Mouse (Mus musculus): ENCODE data around the gene Fbxw21. TPM values are rescaled to one million over a fixed set of nuclear protein-coding genes. Genes with fewer than 3 reads are reported as not detected.
"Not testable (repeated sequence)": the region's sequence is repeated elsewhere in the genome, so short reads cannot be mapped to it uniquely, and the experiment has no call there.

The Fbxw21 gene
- not detected for total RNA-seq (2021)
- long read RNA-seq, experiment 1: 0 reads
- long read RNA-seq, experiment 2: 0 reads

- intact Hi-C loops (cut with DNase I): no loop called here
- no peak for DNase-seq
These were observed at the start of gene Fbxw21 for GRCm38 (mm10) chr9:109161941-109162340. Fbxw21 (minus strand) TSS chr9:109162041.

- DNase-seq; intact Hi-C loops (cut with DNase I): not testable (repeated sequence)
These were observed 39.5 kb upstream of the Fbxw21 start for GRCm38 (mm10) chr9:109201347-109201746.

GRCm38 (mm10) chr9:109200349-109200748 is 38.5 kb upstream of the Fbxw21 start:
- no peak for DNase-seq
- intact Hi-C loops (cut with DNase I): no loop called here

- no peak for DNase-seq
- intact Hi-C loops (cut with DNase I): no loop called here
These were observed 37.5 kb upstream of the Fbxw21 start for GRCm38 (mm10) chr9:109199353-109199752.

GRCm38 (mm10) chr9:109195875-109196274 is 34.0 kb upstream of the Fbxw21 start, which contains the start of gene Fbxw13:
Fbxw13 (minus strand) TSS chr9:109195975.
- intact Hi-C loops (cut with DNase I); DNase-seq: not testable (repeated sequence)

GRCm38 (mm10) chr9:109177208-109177607 is 15.4 kb upstream of the Fbxw21 start:
- intact Hi-C loops (cut with DNase I): no loop called here
- DNase-seq: no peak

- intact Hi-C loops (cut with DNase I): no loop called here
- no peak for DNase-seq
These were observed 14.5 kb upstream of the Fbxw21 start for GRCm38 (mm10) chr9:109176301-109176700.

GRCm38 (mm10) chr9:109167316-109167715 is 5.5 kb upstream of the Fbxw21 start:
- DNase-seq: no peak
- intact Hi-C loops (cut with DNase I): no loop called here

GRCm38 (mm10) chr9:109140414-109140813 is 21.4 kb downstream of the Fbxw21 start:
- DNase-seq; intact Hi-C loops (cut with DNase I): not testable (repeated sequence)

GRCm38 (mm10) chr9:109130076-109130475 is 31.8 kb downstream of the Fbxw21 start:
- DNase-seq: no peak
- intact Hi-C loops (cut with DNase I): no loop called here

- no peak for DNase-seq
- intact Hi-C loops (cut with DNase I): no loop called here
These were observed 33.6 kb downstream of the Fbxw21 start for GRCm38 (mm10) chr9:109128211-109128610.

GRCm38 (mm10) chr9:109127076-109127475 is 34.8 kb downstream of the Fbxw21 start:
- intact Hi-C loops (cut with DNase I): no loop called here
- DNase-seq: no peak

- no peak for DNase-seq
- intact Hi-C loops (cut with DNase I): no loop called here
These were observed 36.4 kb downstream of the Fbxw21 start for GRCm38 (mm10) chr9:109125481-109125880.

GRCm38 (mm10) chr9:109125043-109125442 is 36.8 kb downstream of the Fbxw21 start:
- no peak for DNase-seq
- intact Hi-C loops (cut with DNase I): no loop called here

GRCm38 (mm10) chr9:109124164-109124563 is 37.7 kb downstream of the Fbxw21 start:
- DNase-seq: no peak

GRCm38 (mm10) chr9:109123266-109123665 is 38.6 kb downstream of the Fbxw21 start:
- intact Hi-C loops (cut with DNase I): loop anchor here (2.0 kb wide), 1 partner anchor 122 kb away; no protein-coding TSS in a partner anchor
- DNase-seq: no peak

More at GRCm38 (mm10) chr9:109124164-109124563, 37.7 kb downstream of the Fbxw21 start:
- intact Hi-C loops (cut with DNase I): no loop called here

GRCm38 (mm10) chr9:109122553-109123085 is 39.2 kb downstream of the Fbxw21 start:
- DNase-seq: no peak
- intact Hi-C loops (cut with DNase I): loop anchor here (2.0 kb wide), 1 partner anchor 122 kb away; no protein-coding TSS in a partner anchor

- intact Hi-C loops (cut with DNase I): loop anchor here (2.0 kb wide), 1 partner anchor 34 kb away; no protein-coding TSS in a partner anchor
- no peak for DNase-seq
These were observed 40.9 kb downstream of the Fbxw21 start for GRCm38 (mm10) chr9:109120956-109121355.

- DNase-seq: no peak
- intact Hi-C loops (cut with DNase I): no loop called here
These were observed 42.3 kb downstream of the Fbxw21 start for GRCm38 (mm10) chr9:109119571-109119970.

- peak; percentile 21 to 31 for DNase-seq
- intact Hi-C loops (cut with DNase I): no loop called here
These were observed 43.7 kb downstream of the Fbxw21 start for GRCm38 (mm10) chr9:109118106-109118505.

GRCm38 (mm10) chr9:109116205-109116604 is 45.6 kb downstream of the Fbxw21 start:
- no peak for DNase-seq
- intact Hi-C loops (cut with DNase I): no loop called here

- no peak for DNase-seq
- intact Hi-C loops (cut with DNase I): no loop called here
These were observed 47.0 kb downstream of the Fbxw21 start for GRCm38 (mm10) chr9:109114871-109115270.

Measured in gastrocnemius, postnatal 36 days (tissue).